Mouse (Mus musculus): ENCODE measurements at regions not wholly inside any gene's neighbourhood (a gene's known extent, or its start where the extent isn't known, plus 50 kb on each side); places are given as distances from the start of the nearest gene placed in this dataset.
A peak's percentile ranks its signal among the peaks of the same experiment; 100 is the strongest.

DNA sequence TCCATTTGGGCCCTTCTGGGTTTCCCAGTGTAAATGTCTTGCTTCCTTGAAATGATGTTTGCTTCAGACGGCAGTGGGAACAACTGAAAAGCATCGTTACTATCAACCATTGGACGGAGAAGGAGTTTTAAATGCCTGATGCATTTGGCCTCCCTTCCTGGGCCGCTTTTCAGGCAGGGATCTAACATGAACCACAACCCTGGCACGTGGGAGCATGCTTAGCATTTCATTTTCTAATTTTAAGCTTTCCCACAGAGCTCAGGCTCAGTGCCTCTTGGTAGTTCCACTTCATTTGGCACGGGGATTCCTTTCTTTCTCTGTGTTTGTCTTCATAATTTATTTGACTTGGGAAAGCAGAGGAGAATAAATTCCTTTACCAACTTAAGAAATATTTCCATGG is 406.6 kb upstream of the Nbea start:
- DNase-seq (ENCODE audit: low read depth, low spot score): peak; percentile 62

DNA sequence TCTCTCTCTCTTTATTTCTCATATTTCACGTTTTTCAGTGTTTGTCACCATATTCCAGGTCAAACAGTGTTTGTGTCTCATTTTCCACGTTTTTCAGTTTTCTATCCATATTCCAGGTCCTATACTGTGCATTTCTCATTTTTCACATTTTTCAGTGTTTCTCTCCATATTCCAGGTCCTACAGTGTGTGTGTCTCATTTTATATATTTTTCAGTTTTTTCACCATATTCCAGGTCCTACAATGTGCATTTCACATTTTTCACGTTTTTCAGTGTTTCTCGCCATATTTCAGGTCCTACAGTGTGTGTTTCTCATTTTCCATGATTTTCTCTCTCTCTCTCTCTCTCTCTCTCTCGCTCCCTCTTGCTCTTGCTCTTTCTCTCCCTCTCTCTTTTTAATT is 391.9 kb upstream of the Nbea start:
- peak; percentile 15 for DNase-seq (ENCODE audit: low read depth, low spot score)

DNA sequence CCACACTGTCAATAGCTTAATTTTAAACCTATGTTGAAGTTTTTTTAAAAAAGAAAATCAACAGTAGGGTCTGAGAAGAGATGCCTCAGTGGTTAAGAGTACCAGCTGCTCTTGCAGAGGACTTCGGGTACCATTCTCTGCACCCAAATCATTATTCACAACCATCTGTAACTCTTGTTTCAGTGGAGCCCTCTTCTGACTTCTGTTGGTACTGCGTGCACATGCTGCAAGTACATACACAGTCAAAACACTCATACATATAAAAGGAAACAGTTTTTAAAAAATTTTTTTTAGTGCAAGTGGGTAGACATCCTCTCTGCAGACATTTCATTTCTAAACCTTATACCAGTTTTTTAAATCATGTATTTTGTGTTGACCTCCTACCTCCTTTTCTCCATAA is 352.7 kb upstream of the Nbea start:
- DNase-seq (ENCODE audit: low read depth, low spot score): peak; percentile 13

- peak; percentile 19 for DNase-seq (ENCODE audit: low read depth, low spot score)
Measured at GRCm38 (mm10) chr3:56504445-56504844, 320.9 kb upstream of the Nbea start.

GRCm38 (mm10) chr3:56499301-56499700 is 315.8 kb upstream of the Nbea start:
- DNase-seq (ENCODE audit: low read depth, low spot score): peak; percentile 13

DNA sequence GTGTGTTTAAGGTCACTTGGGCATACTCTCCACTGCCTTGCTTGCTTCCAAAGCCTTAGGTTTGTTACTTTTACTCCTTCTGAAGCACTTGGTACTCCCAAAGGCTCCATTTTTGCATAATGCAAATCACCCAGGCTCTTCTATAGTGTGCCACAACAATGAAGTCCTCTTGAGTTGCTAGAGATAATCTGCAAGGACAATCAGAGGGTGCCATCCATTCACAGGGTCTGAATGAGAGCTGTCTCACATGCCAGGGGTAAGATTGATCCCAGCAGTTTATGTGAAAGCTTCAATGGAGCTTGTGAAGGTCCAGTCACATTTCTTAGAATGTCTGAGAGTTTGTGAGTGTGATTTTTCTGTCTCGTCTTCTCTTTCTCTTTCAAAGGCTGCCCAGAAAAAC is 310.4 kb upstream of the Nbea start:
- no peak for DNase-seq (ENCODE audit: low read depth, low spot score)

GRCm38 (mm10) chr3:56489154-56489553 is 305.7 kb upstream of the Nbea start:
- DNase-seq (ENCODE audit: low read depth, low spot score): no peak

GRCm38 (mm10) chr3:56485550-56486400 is 302.3 kb upstream of the Nbea start:
- DNase-seq (ENCODE audit: low read depth, low spot score): peak; percentile 91

DNA sequence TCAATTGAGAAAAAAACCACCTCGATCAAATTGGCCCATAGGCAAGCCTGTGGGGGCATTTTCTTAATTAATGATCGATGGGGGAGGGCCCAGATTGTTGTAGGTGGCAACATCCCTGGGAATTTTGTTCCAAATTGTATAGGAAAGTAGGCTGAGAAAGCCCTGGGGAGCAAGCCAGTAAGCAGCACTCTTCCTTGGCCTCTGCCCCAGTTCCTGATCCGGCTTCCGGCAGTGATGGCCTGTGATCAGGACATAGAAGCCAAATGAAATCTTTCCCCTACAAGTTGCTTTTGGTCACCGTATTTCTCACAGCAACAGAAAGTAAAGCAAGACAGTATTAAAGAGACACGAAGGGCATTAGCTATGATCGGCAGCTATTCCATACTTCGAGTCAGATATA is 300.6 kb upstream of the Nbea start:
- peak; percentile 48 for DNase-seq (ENCODE audit: low read depth, low spot score)

DNA sequence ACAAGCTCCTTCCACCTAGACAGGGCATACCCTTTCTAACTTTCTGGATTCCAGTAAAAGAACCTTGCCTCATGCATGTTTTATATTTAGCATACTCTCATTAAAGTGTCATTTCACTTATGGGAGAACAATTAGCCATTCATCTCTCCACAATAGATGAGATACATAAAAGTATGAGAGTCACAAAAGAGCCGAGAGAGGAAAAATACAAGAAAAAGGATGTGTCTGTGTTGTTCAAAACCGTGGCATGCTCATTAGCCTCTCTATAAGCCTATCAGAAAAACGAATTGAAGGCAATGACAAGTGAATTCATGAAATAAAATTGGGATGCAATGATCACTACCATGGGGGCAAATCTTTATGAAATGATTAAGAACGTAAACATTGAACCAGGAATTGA is 299.9 kb upstream of the Nbea start:
- DNase-seq (ENCODE audit: low read depth, low spot score): no peak

DNA sequence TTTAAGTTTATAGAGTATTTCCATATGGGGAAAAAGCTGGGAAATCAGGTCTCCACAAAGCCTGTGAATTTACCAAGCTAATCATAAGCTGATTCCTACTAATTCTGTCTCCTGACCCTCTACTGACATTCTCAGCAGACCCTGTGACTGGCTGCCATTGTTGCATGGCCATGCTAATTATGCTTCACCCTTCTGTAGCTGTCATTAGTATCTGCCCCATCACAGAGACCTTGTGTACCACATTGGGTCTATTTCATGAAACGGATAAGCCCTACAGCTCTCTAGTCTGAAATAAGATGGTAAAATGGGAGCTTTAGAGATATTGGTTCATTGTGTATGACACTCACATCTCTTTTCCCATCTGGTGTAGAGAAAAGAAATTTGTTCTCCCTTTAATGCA is 296.0 kb upstream of the Nbea start:
- no peak for DNase-seq (ENCODE audit: low read depth, low spot score)

GRCm38 (mm10) chr3:56478544-56479140 is 295.1 kb upstream of the Nbea start:
- no peak for DNase-seq (ENCODE audit: low read depth, low spot score)

GRCm38 (mm10) chr3:56475529-56476527 is 292.3 kb upstream of the Nbea start:
- peak; percentile 85 for DNase-seq (ENCODE audit: low read depth, low spot score)

- no peak for DNase-seq (ENCODE audit: low read depth, low spot score)
Measured at GRCm38 (mm10) chr3:56472651-56473050, 289.1 kb upstream of the Nbea start.

DNA sequence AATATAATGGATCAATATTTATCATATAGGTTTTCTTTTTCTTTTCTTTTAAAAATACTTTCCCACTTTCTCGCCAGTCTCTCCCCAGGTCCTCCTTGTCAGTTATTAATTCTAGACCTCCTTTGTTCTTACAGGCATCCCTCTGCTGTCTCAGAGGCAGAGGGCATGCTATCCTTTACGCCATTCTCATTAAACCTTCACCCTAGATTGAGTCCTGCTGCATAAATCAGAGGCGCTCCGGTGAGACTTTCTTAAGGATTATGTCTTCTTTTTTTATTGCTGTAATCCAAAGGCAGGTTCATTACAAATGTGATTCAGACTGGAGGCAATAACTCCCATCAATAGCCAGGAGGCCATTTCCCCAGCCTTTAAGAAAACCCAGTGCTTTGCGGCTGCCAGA is 288.3 kb upstream of the Nbea start:
- DNase-seq (ENCODE audit: low read depth, low spot score): no peak

- peak; percentile 15 for DNase-seq (ENCODE audit: low read depth, low spot score)
Measured at GRCm38 (mm10) chr3:56471185-56471584, 287.7 kb upstream of the Nbea start.

DNA sequence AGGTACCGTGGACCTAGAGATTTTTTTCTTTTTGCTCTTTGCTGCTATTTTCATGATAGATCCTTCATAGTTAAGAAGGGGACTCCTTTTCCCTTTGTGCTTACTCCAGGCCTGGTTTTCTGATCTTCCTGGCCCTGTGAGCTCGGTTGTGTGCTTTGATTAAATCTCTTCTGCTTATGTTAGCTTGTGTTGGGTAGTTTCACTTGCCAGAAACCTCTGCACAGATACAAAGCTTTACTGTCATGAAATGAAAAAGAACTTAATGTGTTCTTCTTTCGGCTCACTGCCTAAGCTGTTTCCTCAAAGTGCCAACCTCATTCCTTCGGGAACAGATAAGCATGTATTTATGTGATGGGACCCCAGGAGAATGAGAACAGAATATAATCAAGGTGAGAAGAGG is 274.1 kb upstream of the Nbea start:
- DNase-seq (ENCODE audit: low read depth, low spot score): peak; percentile 56

GRCm38 (mm10) chr3:56456317-56456716 is 272.8 kb upstream of the Nbea start:
- DNase-seq (ENCODE audit: low read depth, low spot score): no peak

DNA sequence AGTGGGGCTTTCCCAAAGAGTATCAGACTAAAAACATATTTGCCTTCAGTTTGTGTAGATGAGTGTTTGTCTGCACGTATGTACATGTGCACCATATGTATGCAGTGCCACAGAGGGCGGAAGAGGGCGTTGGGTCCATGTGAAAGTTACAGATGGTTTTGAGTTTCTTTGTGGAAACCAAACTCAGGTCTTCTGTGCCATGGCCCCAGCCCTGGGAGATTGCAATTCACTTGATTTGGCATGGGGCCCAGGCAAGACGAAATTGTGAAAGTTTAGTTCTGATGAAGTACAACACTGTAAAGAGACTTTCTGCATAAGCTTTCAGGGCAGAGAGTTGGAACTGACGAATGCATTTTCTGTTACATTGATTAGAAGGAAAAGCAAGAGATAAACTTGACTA is 255.4 kb upstream of the Nbea start:
- no peak for DNase-seq (ENCODE audit: low read depth, low spot score)

DNA sequence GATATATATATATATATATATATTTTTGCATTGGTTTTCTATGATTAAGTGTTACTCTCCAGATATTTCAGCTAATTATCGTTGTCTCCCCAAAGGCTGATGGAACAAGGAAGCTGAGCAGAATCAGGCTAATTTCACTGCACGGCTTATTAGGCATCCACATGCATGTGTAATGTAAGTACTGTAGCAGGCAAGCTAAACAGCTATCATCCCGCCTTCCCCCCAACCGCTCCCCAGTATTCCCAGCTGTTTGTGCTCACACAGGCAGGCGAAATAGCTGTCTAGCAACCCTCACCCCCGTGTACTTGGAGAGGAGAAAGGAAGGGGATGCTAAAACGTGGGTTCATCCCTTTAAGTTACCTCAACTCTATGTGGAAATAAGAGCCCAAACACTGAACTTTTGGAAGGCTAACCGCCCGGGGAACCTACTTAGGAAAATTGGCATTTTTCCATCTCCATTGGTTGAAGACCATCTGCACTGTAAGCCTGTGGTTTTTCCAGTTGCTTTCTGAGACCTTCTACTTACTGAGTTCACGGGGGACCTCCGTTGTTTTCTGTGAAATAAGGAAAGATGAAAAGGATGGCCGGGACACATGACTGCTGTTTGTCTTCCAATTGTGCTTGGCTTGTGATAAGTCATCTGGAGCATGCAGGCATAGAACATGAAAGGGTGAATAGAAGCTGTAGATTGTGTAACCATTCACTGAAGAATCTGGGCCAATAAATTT is 254.7 kb upstream of the Nbea start:
- peak; percentile 47 for DNase-seq (ENCODE audit: low read depth, low spot score)

DNA sequence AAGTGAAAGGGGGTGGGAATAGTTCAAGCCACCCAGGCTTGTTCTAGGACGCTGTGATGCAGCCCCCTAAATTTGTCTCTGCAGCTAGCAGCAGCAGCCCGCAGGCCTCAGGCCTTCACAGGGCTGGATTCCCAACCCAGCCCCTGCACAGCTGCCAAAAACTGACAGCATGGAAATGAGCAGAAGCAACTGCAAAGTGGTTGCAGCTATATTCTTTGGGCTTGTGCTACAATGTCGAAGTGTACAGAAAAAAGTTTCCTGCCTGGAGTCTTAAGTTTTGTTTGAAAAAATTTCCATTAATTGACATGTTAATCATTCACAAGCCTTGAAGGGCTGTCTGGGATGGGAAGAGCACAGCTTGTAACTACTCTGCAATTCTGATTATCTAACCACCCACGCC is 253.6 kb upstream of the Nbea start:
- DNase-seq (ENCODE audit: low read depth, low spot score): peak; percentile 52

Measured in brain, adult 2 months (tissue).